Mouse (Mus musculus) lung, embryonic 15.5 days (tissue): ENCODE measurements around the gene Mical2. TPM values are rescaled to one million over a fixed set of nuclear protein-coding genes. Genes with fewer than 3 reads are reported as not detected.

ENCODE experiments used
- ATAC-seq: fragments of 200-750 bp; cut with Nextera tagmentation; 2 replicates; pipeline ENCODE4 v1.8.0; 2017; ENCODE audit warnings: moderate number of reproducible peaks, borderline replicate concordance; ENCODE audit not compliant: low FRiP score, low TSS enrichment; ENCODE audit errors: extremely low read depth
- H3K27ac ChIP-seq: fragments of 300-500 bp; sonication (generic); 2 replicates; pipeline ENCODE4 v1.5.1; 2015; ENCODE audit warnings: moderate library complexity, mild to moderate bottlenecking, inconsistent platforms
- H3K27me3 ChIP-seq: fragments of 300-500 bp; sonication (generic); 2 replicates; pipeline ENCODE4 v1.6.1; 2015; ENCODE audit warnings: inconsistent platforms
- H3K36me3 ChIP-seq: fragments of 300-500 bp; sonication (generic); 2 replicates; pipeline ENCODE4 v1.6.1; 2015; ENCODE audit warnings: inconsistent platforms
- H3K4me1 ChIP-seq: fragments of 300-500 bp; sonication (generic); 2 replicates; pipeline ENCODE4 v1.6.1; 2015; ENCODE audit warnings: inconsistent platforms
- H3K4me2 ChIP-seq: fragments of 300-500 bp; sonication (generic); 2 replicates; pipeline ENCODE4 v1.6.1; 2015; ENCODE audit warnings: inconsistent platforms, mild to moderate bottlenecking, moderate library complexity
- H3K4me3 ChIP-seq: fragments of 300-500 bp; sonication (generic); 2 replicates; pipeline ENCODE4 v1.5.1; 2015; ENCODE audit warnings: mild to moderate bottlenecking, inconsistent platforms
- H3K9ac ChIP-seq: fragments of 300-500 bp; sonication (generic); 2 replicates; pipeline ENCODE4 v1.6.1; 2015; ENCODE audit warnings: inconsistent platforms
- H3K9me3 ChIP-seq: fragments of 300-500 bp; sonication (generic); 2 replicates; pipeline ENCODE4 v1.6.1; 2016; ENCODE audit warnings: inconsistent platforms
- WGBS: fragments of 180-500 bp; shearing (Covaris S2); methylation state at CpG from one replicate; pipeline ENCODE4 v1.1.7; 2015; 5-methylcytosine and 5-hydroxymethylcytosine counted together
- polyA plus RNA-seq: library from polyadenylated mRNA; unstranded; fragments of >200 nt; fragmentation: Nextera tagmentation; extraction: Ambion mirVana; gene quantifications from 2 replicates; pipeline ENCODE4 v1.2.1, GENCODE M21; 2015

Mical2 gene
- polyA plus RNA-seq, 1 experiment from 2014 or later = 22.8 TPM

DNA sequence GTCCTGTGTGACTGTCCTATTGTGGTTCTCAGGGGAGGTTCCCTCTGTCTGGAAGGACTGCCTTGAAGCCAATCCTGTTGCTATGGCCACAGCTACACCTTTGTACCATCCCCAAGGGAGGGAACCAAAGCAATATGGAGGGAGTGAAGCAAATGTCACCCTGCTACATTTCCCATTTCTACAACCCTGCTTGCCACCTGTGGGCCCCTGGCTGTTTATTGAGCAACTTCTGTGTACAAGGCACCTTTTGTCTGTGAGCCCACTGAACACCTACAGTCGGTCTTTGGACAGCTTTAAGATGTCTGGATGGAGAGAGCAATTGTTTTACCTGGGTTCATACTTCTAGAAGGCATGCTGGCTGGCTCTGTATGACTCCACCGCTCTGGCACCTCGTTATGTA lies 46.0 kb downstream of the Mical2 start:
- no peak overlapping the region for H3K4me2 ChIP-seq
- H3K4me3 ChIP-seq = no peak overlapping the region
- no peaks in the 10 kb centered on the region for H3K36me3 ChIP-seq
- H3K27ac ChIP-seq = peak overlapping the region; percentile 91
- no peaks in the 10 kb centered on the region for H3K9me3 ChIP-seq
- H3K4me1 ChIP-seq = peaks cover 93% of the 10 kb centered on the region
- no peaks in the 10 kb centered on the region for H3K27me3 ChIP-seq
- ATAC-seq = no peak
- WGBS = 59% methylated on average over 3 of the region's 3 CpGs
- no peak overlapping the region for H3K9ac ChIP-seq

DNA sequence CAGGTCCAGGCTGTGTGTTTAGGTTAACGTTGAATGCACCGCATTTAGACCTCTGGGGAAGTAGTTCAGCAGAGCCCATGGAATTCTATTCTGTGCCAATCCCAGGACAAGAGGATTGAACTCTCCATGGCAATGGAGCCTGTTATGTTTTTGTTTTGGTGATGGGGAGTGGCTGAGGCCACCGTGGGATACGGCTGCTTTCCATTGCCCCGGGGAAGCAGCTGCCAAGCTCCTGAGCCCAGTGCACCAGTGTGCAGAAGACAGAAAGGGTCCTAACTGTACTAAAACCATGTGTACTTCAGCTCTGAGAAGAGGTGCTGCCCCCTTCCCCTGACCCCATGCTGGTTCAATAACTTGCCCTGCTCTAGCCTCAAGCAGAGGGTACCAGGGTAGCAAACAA lies 47.0 kb downstream of the Mical2 start:
- Histone ChIP-seq H3K4me1 (peaks cover 91% of the 10 kb centered on the region), H3K27me3 (no peaks in the 10 kb centered on the region), H3K9me3 (no peaks in the 10 kb centered on the region), H3K4me2 (no peak overlapping the region), H3K27ac (peak overlapping the region; percentile 71; the same call in 1 of the 2 replicates), H3K36me3 (no peaks in the 10 kb centered on the region), H3K4me3 (no peak overlapping the region), H3K9ac (no peak overlapping the region)
- 60% methylated on average over 5 of the region's 5 CpGs for WGBS
- no peak for ATAC-seq

DNA sequence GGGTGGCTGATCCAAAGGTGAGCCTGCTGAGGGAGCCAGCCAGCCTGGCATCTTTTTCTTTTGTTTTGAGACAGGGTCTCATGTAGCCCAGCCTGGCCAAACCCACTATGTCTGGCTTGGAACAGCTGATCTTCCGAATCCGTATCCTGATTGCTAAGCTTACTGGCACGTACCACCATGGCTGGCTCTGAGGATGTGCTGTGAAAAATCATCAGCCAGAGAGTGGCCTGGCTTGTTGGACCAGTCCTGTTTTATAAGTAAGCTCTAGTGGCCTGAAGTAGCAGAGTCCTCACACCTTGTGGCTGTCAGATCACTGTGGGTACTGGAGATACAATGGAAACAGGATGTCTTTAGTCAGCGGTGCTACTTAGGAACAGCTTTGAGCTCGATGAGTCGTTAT lies 47.8 kb downstream of the Mical2 start:
- H3K4me3 ChIP-seq = no peak overlapping the region
- 48% methylated on average over 6 of the region's 6 CpGs for WGBS
- no peak overlapping the region for H3K9ac ChIP-seq
- no peaks in the 10 kb centered on the region for H3K36me3 ChIP-seq
- ATAC-seq = no peak
- no peak overlapping the region for H3K4me2 ChIP-seq
- H3K4me1 ChIP-seq = peaks cover 89% of the 10 kb centered on the region
- peak overlapping the region; percentile 71 for H3K27ac ChIP-seq
- no peaks in the 10 kb centered on the region for H3K27me3 ChIP-seq
- no peaks in the 10 kb centered on the region for H3K9me3 ChIP-seq

DNA sequence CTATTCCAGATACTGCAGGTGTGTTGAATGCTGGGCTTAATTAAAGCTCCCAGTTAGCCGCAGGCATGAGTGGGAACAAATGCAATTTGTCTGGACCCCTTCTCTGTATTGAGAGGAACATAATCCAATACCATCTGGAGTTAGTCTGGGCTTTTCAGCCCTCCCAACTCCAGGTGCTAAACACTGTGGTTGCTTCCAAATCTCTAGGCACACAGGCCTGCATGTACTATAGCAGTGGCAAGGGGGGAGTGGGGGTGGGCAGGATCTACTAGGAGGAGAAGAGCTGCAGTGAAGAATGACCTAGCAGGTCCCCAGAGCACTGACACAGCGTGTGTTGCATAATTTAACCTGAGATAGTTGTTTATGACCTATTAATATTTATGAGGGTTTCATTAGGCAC lies 49.0 kb downstream of the Mical2 start:
- no peaks in the 10 kb centered on the region for H3K36me3 ChIP-seq
- peaks cover 85% of the 10 kb centered on the region for H3K4me1 ChIP-seq
- peak overlapping the region; percentile 53; the same call in 1 of the 2 replicates for H3K27ac ChIP-seq
- H3K4me2 ChIP-seq = no peak overlapping the region
- no peak for ATAC-seq
- no peak overlapping the region for H3K4me3 ChIP-seq
- H3K27me3 ChIP-seq = no peaks in the 10 kb centered on the region
- WGBS = 51% methylated on average over 2 of the region's 2 CpGs
- no peak overlapping the region for H3K9ac ChIP-seq
- no peaks in the 10 kb centered on the region for H3K9me3 ChIP-seq

DNA sequence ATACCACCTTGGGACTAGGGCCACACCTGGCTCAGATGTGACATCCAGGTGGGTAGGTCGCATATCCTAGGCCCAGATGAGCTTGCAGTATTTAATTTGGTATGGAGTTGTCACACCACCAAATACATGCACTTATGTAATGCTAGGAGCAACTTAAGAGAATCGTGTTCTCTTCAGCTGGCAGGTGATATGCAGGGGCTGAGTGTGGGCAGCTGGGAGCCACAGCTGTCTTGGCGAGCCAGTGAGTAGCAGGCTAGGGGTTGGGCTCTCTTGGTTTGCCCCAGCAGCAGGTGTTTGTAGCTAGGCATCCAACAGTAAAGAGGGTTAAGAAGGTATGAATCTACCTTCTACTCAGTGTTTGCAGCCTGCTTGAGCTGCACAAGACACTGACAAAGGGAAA lies 49.4 kb downstream of the Mical2 start:
- Histone ChIP-seq H3K9me3 (no peaks in the 10 kb centered on the region), H3K9ac (no peak overlapping the region), H3K27me3 (no peaks in the 10 kb centered on the region), H3K4me2 (no peak overlapping the region), H3K4me3 (no peak overlapping the region), H3K27ac (peak overlapping the region; percentile 53), H3K36me3 (no peaks in the 10 kb centered on the region), H3K4me1 (peaks cover 81% of the 10 kb centered on the region)
- 49% methylated on average over 3 of the region's 3 CpGs for WGBS
- no peak for ATAC-seq

DNA sequence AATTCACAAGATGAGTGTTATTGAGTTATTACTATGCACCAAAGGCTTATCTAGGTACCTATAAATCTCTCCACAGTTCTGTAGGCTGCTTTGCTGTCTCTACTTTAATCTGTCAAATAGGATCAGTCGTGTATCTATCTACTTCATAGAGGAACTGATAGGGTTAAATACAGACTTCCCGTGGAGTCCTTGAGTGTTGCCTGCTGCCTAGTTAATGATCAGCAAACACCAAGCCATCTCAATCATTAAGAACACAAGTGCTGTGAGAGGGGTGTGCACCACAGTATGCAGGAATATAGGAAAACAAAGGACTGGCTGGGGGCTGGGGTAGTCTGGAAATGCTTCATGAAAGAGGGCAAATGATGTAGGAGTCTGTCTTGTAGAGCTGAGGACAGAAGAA lies 50.2 kb downstream of the Mical2 start:
- Histone ChIP-seq H3K9me3 (no peaks in the 10 kb centered on the region), H3K27me3 (no peaks in the 10 kb centered on the region), H3K4me2 (no peak overlapping the region), H3K4me1 (peaks cover 79% of the 10 kb centered on the region), H3K36me3 (no peaks in the 10 kb centered on the region), H3K9ac (no peak overlapping the region), H3K27ac (peak overlapping the region; percentile 50; the same call in 1 of the 2 replicates), H3K4me3 (no peak overlapping the region)
- 14% methylated on average over 2 of the region's 2 CpGs for WGBS
- ATAC-seq = no peak

DNA sequence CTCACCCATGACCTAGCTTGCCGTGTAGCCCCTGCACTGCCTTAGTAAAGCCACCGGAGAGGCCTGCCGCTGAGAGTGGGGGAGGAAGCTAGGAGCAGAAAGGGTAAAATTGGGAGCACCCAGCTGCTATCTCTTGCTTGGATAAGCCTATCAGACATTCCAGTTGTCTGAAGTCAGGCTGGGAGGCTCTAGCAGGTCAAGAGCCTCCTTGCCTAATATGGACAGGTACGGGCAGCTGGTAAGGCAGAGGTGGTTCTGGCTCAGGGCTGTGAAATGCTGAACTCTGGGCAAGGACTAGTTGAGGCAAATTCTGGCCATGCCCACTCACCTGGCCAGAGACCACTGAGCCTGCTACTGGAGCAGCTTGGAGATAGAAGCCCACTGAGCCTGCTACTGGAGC lies 51.2 kb downstream of the Mical2 start:
- H3K27ac ChIP-seq = peak overlapping the region; percentile 50
- no peak overlapping the region; the same call in 1 of the 2 replicates for H3K9ac ChIP-seq
- no peaks in the 10 kb centered on the region for H3K9me3 ChIP-seq
- no peak overlapping the region for H3K4me2 ChIP-seq
- 39% methylated on average over 4 of the region's 4 CpGs for WGBS
- H3K4me3 ChIP-seq = no peak overlapping the region
- H3K4me1 ChIP-seq = peaks cover 70% of the 10 kb centered on the region
- H3K36me3 ChIP-seq = no peaks in the 10 kb centered on the region
- 0 out of 2 replicates have a peak, but pooled peaks have one; percentile 41 for ATAC-seq
- H3K27me3 ChIP-seq = no peaks in the 10 kb centered on the region

DNA sequence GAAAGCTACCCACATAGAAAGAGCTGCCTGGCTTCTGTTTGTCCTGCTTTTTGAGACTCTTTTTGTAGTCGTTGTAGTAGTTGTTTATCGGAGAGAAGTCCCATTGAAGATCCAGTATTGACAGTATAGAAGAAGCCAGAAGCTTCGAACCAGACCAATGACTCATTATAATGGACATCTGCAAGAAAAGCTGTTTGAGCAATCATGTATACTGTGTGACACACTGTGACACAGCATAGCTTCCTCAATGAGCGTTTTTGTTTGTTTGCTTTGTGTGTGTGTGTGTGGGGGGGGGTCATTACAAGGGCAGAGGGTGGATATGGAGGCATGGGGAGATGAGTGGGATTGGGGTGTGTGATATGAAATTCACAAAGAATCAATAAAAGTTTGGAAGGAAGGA lies 53.0 kb downstream of the Mical2 start:
- WGBS = 30% methylated on average over 4 of the region's 4 CpGs
- H3K9me3 ChIP-seq = no peaks in the 10 kb centered on the region
- H3K27me3 ChIP-seq = no peaks in the 10 kb centered on the region
- no peak overlapping the region for H3K4me2 ChIP-seq
- no peak overlapping the region for H3K9ac ChIP-seq
- H3K4me3 ChIP-seq = no peak overlapping the region
- H3K27ac ChIP-seq = 0 out of 2 replicates have a peak overlapping the region, but pooled peaks have one; percentile 42
- no peak for ATAC-seq
- peaks cover 64% of the 10 kb centered on the region for H3K4me1 ChIP-seq
- H3K36me3 ChIP-seq = no peaks in the 10 kb centered on the region

DNA sequence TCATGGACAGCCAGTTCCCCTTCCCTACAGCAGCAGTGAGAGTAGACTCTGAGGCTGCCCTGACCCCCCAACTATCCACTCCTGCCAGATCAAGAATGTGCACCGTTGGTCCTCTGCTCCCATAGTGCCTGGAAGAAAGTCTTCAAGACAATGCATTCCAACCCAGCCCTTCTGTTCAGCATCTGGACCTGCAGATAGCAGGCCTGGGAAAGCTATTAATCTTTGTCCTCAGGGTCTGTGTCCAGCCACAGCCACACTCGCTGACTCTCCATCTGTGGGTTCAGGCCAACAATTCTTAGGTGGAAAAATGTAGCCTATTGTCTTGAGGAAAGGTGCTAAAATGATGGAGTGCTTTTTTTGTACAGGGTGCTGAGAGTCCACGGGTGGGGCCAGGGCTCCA lies 54.8 kb downstream of the Mical2 start:
- Histone ChIP-seq H3K27me3 (no peaks in the 10 kb centered on the region), H3K9ac (no peak overlapping the region), H3K4me1 (peaks cover 47% of the 10 kb centered on the region), H3K4me3 (no peak overlapping the region), H3K27ac (no peak overlapping the region; the same call in 1 of the 2 replicates), H3K36me3 (no peaks in the 10 kb centered on the region), H3K9me3 (no peaks in the 10 kb centered on the region), H3K4me2 (no peak overlapping the region)
- 15% methylated on average over 3 of the region's 3 CpGs for WGBS
- no peak for ATAC-seq

DNA sequence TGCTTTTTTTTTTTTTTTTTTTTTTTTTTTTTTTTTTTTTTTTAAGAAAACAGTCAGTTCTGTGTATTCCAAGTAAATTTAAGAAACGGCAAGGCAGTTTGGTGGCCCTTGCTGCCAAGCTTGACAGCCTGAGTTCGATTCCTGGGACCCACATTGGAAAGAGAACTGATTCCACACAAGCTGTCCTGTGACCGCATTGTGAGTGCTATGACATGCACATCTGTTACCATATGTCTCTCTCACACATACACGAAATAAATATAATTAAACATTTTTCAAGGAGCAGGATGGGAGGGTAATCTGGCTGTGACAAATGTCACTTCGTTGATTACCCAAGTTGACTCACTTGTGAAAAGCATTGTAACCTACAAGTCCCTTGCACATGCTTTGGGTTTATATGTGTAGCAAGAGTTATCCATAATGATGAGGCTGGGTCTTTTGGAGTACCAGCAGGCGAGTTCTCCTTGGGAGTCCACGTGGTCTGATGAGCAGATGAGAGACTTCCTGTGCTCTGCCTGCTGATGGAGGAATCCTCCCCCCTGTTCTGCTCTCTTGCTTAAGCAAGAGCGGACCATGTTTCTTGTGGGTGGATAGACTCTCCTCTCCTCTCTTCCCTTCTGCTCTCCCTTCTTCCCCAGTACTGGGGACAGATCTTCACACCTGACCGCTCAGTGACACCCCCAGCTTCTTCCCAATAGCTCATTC lies 58.1 kb downstream of the Mical2 start:
- WGBS = 66% methylated on average over 9 of the region's 9 CpGs
- no peaks in the 10 kb centered on the region for H3K9me3 ChIP-seq
- H3K9ac ChIP-seq = no peak overlapping the region
- H3K4me2 ChIP-seq = no peak overlapping the region
- no peaks in the 10 kb centered on the region for H3K27me3 ChIP-seq
- H3K27ac ChIP-seq = no peak overlapping the region
- H3K36me3 ChIP-seq = no peaks in the 10 kb centered on the region
- ATAC-seq = no peak
- H3K4me1 ChIP-seq = peaks cover 29% of the 10 kb centered on the region
- H3K4me3 ChIP-seq = no peak overlapping the region

DNA sequence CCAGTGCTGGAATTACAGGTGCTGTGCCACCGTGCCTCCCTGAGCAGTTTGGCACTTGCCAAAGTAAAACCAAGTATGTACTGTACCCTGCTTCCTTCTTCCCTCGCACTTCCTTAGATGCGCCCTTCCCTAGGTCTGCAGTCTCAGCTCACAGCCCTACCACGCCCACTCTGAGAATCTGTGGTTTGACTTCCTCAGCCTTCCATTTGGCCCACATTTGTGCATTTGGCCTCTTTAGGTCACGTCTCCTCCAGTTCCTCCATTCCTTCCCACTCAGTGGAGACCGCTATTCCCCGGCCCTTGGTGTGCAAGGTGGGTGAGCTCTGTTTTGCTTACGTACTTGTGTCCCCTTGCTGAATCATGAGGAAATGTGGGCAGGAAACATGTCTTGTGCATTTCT lies 59.9 kb downstream of the Mical2 start:
- WGBS = 81% methylated on average over 8 of the region's 8 CpGs
- Histone ChIP-seq H3K9ac (no peak overlapping the region), H3K27me3 (no peaks in the 10 kb centered on the region), H3K36me3 (no peaks in the 10 kb centered on the region), H3K4me3 (no peak overlapping the region), H3K9me3 (no peaks in the 10 kb centered on the region), H3K27ac (no peak overlapping the region), H3K4me1 (peaks cover 36% of the 10 kb centered on the region), H3K4me2 (no peak overlapping the region)
- ATAC-seq = no peak

DNA sequence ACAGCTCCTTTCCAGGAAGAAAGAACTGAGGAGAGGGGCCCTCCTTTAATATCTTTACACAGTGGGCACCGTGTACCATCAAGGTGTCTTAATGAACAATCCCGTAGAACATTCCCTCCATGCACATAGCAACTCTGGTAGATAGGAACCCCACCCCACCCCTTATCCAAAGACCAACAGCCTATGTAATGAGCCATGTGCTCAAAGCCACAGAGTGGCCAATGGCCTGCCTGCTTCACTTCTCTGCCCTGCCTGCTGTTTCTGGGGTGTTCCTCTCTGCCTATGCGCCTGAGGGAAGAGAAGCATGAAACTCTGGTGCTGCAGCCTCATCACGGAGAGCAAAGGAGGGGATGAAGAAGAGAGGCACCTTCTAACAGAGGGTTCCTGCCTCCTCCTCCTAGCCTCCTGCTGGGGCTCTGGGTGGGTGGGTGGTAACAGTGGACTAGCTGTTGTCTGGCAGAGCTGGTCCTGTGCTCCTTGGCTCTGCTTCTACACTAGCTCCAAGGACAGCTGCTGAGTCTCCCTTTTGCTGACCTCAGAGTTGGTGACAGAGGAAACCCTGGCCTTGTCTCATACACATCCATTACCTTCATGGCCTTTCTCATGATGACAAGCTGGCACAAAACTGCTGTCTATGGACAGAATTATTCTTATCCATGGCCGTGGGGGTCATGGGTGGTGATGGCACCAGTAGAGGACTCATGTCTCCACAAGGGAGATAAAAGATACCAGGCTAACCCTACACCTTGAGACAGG lies 62.9 kb downstream of the Mical2 start:
- Histone ChIP-seq H3K36me3 (no peaks in the 10 kb centered on the region), H3K4me3 (no peak overlapping the region), H3K4me1 (peaks cover 35% of the 10 kb centered on the region), H3K27me3 (no peaks in the 10 kb centered on the region), H3K9ac (no peak overlapping the region), H3K9me3 (no peaks in the 10 kb centered on the region), H3K27ac (peak overlapping the region; percentile 85), H3K4me2 (no peak overlapping the region)
- WGBS = 81% methylated on average over 5 of the region's 5 CpGs
- ATAC-seq = no peak
